Mouse (Mus musculus) layer of hippocampus, adult 9-10 months (tissue): ENCODE data around the gene Scube3.

ENCODE experiments used
- DNase-seq: peaks from one replicate; pipeline ENCODE4 v3.0.0; 2022; ENCODE audit warnings: low spot score

Scube3 gene

DNA sequence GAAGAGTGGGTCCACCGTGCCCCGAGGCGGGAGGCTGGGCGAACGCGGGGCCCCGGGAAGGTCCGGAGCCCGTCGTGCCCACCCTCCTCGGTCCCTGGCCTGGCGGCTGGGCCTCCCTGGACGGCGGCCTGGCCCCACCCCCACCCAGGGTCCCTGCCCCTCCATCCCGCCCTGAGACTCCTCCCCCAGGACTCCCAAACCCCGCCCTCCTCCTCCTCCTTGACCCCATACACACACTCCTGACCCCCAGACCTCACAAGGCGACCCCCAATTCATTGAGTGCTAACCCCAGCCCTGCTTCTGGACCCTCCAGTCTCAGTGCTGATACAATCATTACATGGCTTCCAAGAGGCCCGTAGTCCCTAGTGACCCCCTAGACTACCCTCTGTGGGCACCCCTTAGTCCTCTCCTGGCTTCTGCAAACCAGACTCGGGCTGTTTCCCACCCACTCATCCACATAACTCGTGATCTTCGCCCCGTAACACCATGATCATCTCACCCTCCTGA is 35.7 kb downstream of the Scube3 start:
- no peak for DNase-seq

DNA sequence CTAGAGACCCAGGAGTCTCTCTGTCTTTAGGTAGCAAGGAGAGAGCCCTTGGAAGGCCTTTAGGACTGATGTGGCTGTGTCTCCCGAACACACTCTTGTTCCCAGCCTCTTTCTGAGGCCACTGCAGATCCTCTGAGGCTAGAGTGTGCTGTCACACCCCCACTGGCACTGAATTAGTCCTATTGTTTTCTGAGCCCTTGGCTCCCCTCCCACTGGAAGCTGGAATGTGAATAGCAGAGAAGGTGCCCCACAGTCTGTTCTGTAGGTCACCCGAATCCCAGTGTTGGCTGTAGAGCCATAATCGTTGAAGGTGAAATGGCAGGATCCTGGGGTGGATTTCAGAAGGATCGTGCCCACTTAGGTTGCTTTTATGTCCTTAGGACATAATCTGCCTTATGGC is 38.4 kb downstream of the Scube3 start:
- DNase-seq, result no peak

DNA sequence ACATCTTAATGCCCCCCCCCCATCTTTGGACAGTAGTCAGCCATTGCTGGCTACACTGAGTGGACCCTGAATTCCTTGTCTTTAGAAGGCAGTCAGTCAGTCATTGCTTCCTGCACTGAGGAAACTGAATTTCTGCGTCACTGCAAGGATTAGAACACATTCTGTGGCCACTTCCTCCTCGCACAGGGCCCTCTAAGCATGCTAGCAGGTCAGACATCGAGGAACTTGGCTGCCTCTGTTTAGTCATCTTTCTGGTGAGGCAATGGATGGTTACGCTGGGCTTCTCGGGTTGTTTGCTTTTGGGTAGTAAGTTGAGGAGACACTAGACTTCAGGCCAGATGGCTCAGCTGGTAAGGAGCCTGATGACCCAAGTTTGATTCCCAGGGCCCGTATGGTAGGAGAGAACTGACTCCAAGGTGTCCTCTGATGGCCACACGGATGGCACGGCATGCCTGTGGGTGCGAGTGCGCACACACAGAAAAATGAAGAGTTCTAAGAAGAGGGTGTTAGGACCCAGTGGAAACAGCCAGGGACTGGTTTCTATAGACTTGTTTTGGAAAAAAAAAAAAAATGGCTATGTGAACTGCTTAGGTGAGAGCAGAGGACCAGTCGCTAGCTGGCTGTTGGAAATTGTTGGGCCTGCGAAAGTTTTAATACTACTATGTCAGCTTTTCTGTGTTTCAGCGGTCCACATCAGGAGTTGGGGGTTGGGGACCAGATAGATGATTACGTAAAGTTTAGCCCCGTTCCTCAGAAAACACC is 39.0 kb downstream of the Scube3 start:
- no peak for DNase-seq

DNA sequence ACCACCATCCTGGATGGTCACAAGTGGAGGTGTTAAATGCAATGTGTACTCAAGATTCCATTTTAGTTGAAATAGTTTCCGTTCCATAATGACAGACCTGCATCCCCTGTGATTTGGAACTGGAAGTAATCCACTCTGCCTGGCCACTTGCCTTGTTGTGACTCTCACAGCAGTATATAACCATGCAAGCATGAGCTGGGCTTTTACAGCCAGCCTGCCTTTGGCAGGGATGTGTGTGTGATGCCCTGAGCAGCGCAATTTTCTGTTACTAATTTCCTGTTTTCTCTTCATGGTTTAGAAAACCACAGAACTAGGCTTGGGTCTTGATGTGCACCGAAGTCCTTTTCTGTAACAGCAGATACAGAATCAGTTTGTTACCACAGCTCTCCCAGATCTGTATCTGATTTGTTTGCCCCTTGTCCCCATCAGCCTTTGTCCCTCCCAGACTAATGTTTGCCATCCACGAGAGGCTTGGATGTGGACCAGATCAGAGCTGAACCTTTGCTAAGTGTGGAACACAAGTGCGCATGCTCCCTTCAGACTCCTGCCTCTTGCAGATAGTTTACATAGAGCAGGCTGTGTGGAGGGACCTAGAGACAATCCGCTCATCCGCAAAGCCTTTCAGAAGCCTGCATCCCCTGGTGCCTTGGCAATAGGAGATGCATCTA is 43.2 kb downstream of the Scube3 start:
- no peak for DNase-seq

DNA sequence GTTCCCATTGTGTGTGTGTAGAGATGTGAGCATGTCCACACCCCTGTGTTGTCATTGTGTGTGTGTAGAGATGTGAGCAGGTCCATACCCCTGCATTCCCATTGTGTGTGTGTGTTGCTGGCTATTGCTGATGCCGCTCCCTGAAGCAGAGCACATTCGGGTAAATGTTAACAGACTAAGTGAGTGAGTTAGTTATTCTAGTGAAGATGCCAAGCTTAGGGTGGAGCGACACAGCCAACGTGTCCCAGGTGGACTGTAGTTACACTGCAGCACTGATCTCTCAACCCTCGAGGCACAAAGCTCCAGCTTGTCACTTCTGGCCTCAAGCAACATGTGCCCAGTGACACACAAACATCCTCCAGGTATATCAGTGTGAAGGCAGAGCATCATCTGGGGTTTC is 46.4 kb downstream of the Scube3 start:
- no peak for DNase-seq

DNA sequence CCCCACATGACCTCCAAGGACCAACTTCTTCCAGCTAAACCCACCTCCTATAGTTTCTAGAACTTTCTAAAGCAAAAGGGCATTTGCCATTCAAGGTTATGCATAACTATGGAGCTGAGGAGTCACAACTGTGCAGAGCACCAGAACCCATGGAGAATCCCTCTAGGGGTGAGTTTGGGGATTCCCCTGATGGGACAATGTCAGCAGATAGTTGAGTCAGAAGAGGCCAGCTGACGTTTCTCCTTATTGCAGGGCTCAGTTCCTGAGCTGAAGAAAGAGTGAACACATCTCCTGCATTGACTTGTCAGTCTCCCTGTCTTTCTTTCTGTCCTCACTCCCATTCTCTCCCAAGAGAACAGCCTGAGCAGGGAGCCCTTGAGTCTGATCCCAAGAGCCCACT is 50.8 kb downstream of the Scube3 start:
- DNase-seq, result no peak

DNA sequence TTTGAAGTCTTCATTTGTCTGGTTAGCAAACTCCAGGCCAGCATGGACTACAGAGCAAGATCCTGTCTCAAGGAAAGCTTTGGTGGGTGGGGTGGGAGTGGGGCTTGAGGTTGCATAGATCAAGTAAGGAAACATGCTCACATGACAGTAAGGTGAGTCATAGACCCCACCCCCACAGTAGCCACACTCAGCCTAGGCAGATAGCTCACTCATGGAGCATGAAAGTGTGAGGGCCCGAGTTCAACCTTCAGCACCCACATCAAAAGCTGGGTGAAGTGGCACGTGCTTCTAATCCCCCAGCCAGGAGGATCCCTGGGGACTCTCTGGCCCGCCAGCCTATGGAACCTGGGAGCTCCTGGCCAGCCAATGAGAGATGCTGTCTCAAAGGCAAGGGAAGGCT is 51.6 kb downstream of the Scube3 start:
- DNase-seq, result no peak

DNA sequence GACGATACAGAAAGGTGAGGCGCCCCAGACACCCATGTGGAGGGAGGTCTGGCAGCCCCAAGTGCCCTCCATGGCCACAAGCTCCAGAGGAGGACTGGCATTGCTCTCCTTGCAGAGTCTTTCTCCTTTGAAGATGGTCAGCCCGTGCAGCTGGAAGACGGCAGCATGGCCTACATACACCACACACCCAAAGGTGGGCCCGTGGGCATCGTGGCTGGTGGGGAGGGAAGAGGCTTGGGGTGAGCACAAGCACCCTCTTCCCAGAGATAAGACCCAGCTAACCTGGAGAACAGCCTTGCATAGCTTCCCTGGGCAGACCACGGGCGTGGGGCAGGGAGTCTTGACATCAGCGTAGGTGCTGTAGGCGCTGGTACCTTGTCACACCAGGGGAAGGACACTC is 53.1 kb downstream of the Scube3 start:
- no peak for DNase-seq

DNA sequence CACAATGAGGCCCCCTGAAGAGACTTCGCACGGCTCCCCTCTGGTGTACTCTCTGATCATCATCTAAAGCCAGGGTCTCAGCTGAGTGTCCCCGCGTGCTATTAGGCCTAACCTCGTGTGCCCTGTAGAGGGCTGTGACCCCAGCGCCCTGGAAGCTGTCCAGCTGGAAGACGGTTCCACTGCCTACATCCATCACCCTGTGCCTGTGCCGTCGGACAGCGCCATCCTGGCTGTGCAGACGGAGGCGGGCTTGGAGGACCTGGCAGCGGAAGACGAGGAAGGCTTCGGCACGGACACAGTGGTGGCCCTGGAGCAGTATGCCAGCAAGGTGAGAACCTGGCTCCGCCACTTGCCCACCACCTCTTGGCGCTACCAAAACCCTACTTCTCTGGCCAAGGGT is 55.7 kb downstream of the Scube3 start:
- DNase-seq, result no peak

DNA sequence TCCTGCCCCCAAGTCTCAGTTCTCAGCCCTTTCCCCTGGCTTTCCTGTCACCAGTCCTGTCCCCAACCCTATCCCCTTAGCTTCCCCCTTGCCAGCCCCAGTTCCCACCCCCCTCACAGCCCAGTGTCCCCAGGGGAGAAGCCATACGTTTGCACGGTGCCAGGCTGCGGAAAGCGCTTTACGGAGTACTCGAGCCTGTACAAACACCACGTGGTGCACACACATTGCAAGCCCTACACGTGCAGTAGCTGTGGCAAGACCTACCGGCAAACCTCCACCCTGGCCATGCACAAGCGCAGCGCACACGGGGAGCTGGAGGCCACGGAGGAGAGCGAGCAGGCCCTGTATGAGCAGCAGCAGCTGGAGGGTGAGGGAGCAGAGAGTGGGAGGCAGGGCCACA is 60.0 kb downstream of the Scube3 start:
- no peak for DNase-seq

DNA sequence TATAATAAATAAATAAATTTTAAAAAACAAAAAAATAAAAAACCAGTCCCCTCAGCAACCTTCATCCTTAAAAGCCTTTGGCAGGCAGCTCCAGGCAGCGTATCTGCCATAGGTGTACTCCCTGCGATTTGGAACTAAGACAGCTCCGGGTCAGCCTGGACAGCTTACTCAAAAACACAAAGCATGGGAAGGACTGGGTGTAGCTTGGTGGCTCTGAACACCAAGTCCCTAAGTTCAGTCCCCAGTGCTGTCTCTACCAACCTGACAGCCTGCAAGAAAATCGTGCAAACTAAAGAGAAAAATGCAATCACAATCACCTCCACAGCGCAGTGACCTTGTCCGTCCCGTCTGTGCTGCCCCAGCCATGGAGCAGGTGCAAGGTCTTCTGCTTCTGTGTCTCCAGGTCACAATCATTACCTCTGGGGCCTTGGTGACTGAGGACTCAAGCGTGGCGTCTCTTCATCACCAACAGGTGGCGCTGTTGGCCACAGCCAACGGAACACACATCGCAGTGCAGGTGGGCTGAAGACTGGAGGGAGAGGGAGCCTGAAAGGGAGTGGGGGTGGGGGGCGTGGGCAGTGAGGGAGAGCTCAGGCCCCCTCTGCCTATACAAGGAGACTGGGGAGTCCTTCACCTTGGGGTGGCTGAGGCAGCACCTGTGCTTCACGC is 62.2 kb downstream of the Scube3 start:
- DNase-seq, result no peak

DNA sequence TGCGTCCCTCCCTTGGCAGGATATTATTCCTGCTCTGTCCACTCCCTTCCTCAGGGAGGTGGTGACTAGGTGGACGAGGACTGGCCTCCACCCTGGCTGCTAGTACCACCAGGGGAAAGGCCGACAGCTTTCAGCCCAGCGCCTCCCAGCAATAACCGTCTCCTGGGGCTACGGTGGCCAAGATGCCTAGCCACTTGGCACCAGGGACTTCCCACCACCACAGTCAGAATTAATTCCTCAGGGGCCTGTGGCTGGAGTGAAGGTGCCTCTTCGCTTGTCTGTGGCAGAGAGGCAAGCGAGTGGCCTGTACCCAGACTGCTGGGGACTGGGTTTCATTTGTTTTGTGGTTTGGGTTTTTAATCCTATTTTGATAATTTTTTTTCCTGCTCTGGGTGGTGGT is 63.5 kb downstream of the Scube3 start:
- DNase-seq, result no peak

DNA sequence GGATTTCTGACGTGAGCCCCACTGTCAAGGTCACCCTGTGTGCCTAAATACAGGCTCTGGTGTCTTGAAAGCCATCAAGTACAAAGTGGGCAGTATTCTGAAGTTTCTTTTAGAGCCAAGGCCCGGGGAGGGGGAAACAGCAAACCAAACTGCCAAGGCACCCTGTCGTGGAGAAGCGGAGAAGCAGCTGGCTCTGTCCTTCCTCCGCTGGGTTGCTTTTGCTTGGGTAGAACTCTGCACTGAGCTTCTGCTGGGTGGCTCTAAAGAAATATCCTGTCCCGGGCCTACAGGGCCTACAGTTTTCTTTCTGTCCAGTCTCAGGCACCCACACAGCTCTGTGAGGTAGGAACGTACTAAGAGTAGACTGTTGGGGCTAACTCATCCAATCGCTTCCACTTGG is 65.2 kb downstream of the Scube3 start:
- no peak for DNase-seq

DNA sequence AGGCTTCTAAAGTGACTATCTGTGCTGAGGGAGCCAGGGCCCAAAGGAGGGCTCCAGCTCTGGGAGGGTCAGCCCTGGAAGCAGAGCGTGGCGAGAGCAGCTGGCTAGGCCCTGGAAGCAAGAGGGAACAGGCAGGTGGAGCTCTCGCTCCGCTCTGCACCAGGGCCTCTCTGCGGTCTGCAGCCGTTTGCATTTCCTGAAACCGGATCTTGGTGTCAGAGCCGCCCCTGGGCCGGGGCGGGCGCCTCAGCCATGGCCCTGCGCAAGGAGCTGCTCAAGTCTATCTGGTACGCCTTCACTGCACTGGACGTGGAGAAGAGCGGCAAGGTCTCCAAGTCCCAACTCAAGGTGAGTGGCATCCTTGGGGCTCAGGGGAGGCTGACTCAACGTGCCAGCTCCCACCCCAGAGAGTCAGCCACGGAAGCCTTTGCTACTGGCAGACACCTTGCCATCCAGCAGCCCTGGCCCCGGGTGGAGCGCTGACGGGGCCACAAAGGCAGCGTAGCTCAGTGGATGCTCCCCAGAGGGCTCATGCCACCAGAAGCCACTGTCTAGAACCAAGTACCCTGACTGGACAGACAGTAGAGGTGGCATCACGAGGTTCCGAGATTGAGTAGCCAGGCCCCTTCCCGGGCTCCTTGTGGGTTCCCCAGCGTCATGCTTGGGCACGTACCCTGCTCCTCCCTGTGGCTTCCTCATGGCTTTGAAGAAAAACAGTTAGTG is 65.8 kb downstream of the Scube3 start, which contains the start of gene Def6:
Gene Def6 (plus strand): TSS at position 188 of the 723 bp plus-strand sequence.
- DNase-seq, result no peak

DNA sequence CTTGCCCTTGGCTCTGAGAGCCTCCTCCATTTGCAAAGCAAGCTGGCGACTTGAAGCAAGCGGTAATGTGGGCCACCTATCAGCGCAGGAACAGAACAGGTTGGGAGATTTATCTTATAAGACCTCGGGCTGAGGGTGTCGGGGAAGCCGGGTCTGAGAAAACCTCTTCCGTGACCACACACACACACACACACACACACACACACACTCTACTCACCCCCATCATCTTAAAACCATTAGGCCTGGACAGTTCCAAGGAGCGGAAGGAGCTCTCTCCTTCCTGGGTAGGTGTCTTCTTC is 66.3 kb downstream of the Scube3 start:
- DNase-seq, result no peak

DNA sequence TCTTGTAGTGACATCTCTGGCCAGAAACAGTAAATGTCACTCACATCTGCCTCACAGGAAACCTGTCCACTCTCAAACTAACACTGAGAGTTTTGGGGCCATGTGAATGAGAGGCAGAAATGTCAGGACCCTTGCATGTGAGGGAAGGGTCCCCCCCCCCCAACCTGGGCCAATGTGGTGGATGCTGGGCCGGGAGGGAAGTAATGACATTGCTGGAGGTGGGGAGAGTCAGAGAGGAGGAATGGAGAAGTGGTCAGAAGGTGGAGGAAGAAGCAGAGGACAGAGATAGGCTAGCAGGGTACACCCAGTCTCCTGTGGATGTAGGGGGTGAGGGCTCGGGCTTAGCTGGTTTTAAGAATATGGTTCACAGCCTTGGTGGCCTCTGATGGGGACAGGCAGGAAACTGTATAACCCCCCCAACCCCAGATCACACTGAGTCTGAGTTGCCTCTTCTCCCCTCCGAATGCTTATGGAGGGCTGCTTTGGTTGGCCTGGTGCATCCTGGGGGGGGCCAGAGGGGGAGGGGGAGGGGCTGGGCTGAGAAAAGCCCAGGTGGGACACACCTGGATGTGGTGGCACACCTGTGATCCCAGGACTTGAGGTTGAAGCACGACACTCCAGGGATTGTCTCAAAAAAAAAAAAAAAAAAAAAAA is 67.6 kb downstream of the Scube3 start:
- no peak for DNase-seq

DNA sequence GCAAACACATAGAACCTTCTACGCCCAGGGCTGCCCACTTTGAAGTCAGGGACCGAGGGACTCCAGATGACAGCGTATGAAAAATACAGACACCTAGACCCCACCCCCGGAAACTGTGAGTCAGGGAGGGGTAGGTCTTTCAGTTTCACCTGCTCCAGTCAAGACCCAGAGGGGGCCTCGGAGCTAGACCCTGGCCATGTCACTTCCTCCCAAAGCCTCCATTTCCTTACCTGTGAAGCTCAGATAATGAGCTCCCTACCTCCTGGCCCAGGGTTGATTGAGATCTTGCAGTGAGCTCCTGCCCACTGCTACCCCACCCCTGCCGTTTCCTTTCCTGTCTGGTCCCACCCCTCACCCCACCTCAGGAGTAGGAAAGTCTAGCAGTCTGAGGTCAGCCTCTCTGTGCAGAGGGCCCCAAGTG is 70.0 kb downstream of the Scube3 start:
- no peak for DNase-seq

DNA sequence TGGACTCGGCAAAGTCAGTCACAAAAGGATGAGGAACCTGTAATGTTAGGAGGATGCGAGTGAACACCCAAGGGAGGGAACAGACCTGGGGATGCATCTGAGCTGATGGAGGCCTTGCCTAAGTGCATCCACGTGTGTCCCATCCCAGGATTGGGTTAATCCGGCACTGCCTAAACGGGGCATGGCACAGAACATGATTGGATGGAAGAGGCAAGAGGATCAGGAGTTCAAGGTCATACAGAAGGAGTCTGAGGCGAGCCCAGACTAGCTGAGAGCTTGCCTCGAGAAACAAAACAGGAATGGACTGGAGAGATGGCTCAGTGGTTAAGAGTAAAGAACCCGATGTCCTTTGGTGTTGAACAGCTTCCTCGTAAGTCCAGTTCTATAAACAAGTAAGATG is 70.5 kb downstream of the Scube3 start:
- no peak for DNase-seq

DNA sequence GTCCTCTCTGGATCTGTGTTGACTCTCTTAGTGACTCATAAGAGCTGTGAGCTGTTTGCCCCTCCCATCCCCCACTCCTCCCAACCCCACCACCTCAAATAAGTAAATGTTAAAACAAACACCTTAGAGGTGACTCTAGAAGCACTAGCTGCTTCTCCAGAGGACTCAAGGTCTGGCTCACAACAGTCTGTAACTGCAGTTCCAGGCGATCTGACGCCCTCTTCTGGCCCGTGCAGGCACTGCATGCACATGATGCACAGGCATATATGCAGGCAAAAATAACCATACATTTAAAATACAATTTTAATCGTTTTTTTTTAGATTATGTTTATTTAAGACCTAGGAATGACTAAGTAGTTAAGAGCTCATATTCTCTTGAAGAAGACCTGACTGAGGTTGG is 71.3 kb downstream of the Scube3 start:
- no peak for DNase-seq

DNA sequence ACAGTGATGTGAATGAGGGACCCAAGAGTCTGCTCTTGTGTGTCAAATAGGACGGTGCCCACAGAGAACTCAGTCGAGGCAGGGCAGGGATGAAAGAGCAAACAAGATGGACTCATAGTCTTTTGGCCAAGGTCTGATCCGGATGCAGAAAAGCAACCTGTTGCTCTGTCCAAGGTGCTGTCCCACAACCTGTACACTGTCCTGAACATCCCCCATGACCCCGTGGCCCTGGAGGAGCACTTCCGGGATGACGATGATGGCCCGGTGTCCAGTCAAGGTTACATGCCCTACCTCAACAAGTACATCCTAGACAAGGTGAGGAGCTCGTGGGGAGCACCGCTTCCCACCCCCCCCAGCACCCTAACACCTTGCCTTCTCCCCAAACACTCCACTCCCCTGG is 74.8 kb downstream of the Scube3 start:
- DNase-seq, result no peak

DNA sequence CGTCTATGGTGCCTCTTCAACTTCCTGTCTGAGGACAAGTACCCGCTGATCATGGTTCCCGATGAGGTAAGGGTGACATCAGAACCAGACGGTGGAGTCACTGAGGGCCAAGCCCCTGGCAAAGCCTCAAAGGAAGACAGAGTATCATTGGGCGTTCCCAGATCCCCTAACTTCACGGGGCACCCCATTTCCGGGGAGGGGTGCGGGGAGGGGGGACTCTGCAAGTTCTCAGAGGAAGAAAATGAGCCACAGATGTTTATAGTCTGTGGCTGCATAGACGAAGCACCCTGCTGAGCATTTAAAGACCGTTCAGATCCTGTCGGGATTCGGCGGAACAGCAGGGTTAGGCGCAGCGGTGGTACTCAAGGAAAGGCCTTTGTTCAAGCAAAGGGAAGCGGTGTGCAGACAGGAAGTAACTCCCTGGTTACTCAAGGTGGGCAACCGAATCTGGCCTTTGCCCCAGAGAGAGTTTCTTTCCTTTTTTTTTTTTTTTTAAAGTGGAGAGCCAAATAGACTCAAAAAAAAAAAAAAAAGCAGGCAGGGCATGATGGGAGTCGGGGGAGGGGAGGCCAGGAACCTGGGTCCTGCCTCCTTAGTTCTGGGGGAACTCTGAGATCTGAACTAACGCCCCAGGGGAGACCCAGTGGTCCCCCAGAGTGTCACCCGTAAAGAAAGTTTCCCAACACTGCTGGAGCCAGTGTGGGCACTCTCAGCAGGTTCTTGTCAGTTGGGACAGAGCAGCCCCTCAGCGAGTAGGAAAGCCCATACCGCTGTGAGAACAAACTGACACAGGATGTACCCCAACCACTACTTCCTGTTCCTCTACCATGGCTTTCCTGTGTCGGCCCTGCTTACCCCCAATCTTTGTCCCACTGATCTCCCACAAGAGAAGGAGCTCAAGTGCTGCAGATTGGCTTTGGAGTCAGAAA is 76.0 kb downstream of the Scube3 start:
- no peak for DNase-seq
